Mouse (Mus musculus) embryonic facial prominence, embryonic 11.5 days (tissue): ENCODE data around the gene Parp14. TPM values are rescaled to one million over a fixed set of nuclear protein-coding genes. Genes with fewer than 3 reads are reported as not detected.

ENCODE experiments used
- ATAC-seq: fragments of 200-750 bp; cut with Nextera tagmentation; replicated peaks from 2 replicates; pipeline ENCODE4 v1.8.0; 2017; ENCODE audit warnings: low read depth; ENCODE audit not compliant: insufficient number of reproducible peaks, low FRiP score, low TSS enrichment
- DNase-seq: peaks from one replicate; pipeline ENCODE4 v3.0.0-alpha.2; 2015; ENCODE audit warnings: low spot score
- H3K27ac ChIP-seq: fragments of 300-500 bp; sonication (generic); replicated peaks from 2 replicates; pipeline ENCODE4 v1.5.1; 2014; ENCODE audit warnings: mild to moderate bottlenecking, low read depth, low read length, control low read depth
- H3K27me3 ChIP-seq: fragments of 300-500 bp; sonication (generic); 2 replicates; pipeline ENCODE4 v1.6.1; 2014; ENCODE audit warnings: mild to moderate bottlenecking, low read length, moderate library complexity, mixed read lengths; ENCODE audit not compliant: control insufficient read depth, insufficient read depth
- H3K36me3 ChIP-seq: fragments of 300-500 bp; sonication (generic); replicated peaks from 2 replicates; pipeline ENCODE4 v1.6.1; 2014; ENCODE audit warnings: low read depth, mild to moderate bottlenecking, low read length, moderate library complexity, mixed read lengths; ENCODE audit not compliant: control insufficient read depth, insufficient read depth
- H3K4me1 ChIP-seq: fragments of 300-500 bp; sonication (generic); 2 replicates; pipeline ENCODE4 v1.6.1; 2014; ENCODE audit warnings: low read length, mixed read lengths; ENCODE audit not compliant: control insufficient read depth, insufficient read depth
- H3K4me2 ChIP-seq: fragments of 300-500 bp; sonication (generic); 2 replicates; pipeline ENCODE4 v1.6.1; 2014; ENCODE audit warnings: low read depth, mild to moderate bottlenecking, control low read depth, low read length, moderate library complexity
- H3K4me3 ChIP-seq: fragments of 300-500 bp; sonication (generic); 2 replicates; pipeline ENCODE4 v1.5.1; 2014; ENCODE audit warnings: low read depth, low read length, control low read depth
- H3K9ac ChIP-seq: fragments of 300-500 bp; sonication (generic); replicated peaks from 2 replicates; pipeline ENCODE4 v1.6.1; 2014; ENCODE audit warnings: mild to moderate bottlenecking, control low read depth, low read length
- H3K9me3 ChIP-seq: fragments of 300-500 bp; sonication (generic); replicated peaks from 2 replicates; pipeline ENCODE4 v1.6.1; 2016; ENCODE audit warnings: mild to moderate bottlenecking, low read length, inconsistent platforms, mixed read lengths; ENCODE audit not compliant: control insufficient read depth
- WGBS: fragments of 180-500 bp; shearing (Covaris S2); extraction: QIAGEN DNeasy Blood & Tissue Kit; methylation state at CpG from one replicate; pipeline ENCODE4 v1.1.7; 2014; 5-methylcytosine and 5-hydroxymethylcytosine counted together
- polyA plus RNA-seq: library from polyadenylated mRNA; unstranded; fragments of >200 nt; fragmentation: Nextera tagmentation; extraction: Ambion mirVana; gene quantifications from 2 replicates; pipeline ENCODE4 v1.2.1, GENCODE M21; 2014

Gene Parp14
- polyA plus RNA-seq, 1 experiment from 2014 or later: 0.29 TPM

DNA sequence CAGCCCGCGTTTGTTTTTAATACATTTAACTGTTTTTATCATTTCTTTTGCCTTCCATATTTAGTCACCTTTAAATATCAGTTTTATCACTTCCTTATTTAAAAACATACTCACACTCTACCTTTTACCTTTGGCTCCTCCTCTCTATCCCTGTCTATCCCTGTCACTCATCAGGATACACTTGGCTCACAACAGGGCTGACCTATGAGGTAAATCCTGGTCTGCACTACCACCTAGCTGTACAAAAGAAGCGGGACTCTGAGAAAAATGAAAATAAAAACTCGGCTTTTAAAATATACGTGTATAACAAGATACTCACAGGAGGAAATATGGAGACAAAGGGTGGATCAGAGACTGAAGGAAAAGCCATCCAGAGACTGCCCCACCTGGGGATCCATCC lies 17.6 kb upstream of the Parp14 start:
- no peak overlapping the region for H3K9ac ChIP-seq
- no peak overlapping the region for H3K4me3 ChIP-seq
- H3K36me3 ChIP-seq: no peaks in the 10 kb centered on the region
- no peak overlapping the region for H3K27ac ChIP-seq
- H3K9me3 ChIP-seq: no peaks in the 10 kb centered on the region
- WGBS: 93% methylated on average over 5 of the region's 5 CpGs
- ATAC-seq (no peak), DNase-seq (no peak)
- H3K4me2 ChIP-seq: no peak overlapping the region
- H3K4me1 ChIP-seq: no peaks in the 10 kb centered on the region
- H3K27me3 ChIP-seq: no peaks in the 10 kb centered on the region

DNA sequence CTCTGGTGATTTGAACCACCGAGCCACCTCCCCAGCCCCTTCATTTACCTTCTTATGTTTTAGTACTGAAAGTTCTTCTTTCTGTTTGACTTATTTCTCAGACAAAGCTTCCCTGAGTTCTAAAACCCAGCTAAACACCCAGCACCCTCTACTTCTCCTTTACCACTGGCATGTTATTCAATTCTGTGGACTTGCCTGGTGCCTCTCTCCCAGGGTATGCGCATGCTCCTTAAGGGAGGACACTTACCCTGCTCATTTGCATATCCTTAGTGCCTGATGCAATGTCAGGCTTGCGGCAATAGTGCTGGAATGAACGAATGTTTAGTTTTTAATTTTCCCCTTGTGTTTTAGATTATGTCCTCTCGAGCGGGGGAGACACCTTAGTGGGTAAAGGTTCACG lies 16.8 kb upstream of the Parp14 start:
- Histone ChIP-seq H3K4me3 (no peak overlapping the region), H3K36me3 (no peaks in the 10 kb centered on the region), H3K27me3 (no peaks in the 10 kb centered on the region), H3K9me3 (no peaks in the 10 kb centered on the region), H3K4me1 (no peaks in the 10 kb centered on the region), H3K27ac (no peak overlapping the region), H3K4me2 (no peak overlapping the region), H3K9ac (no peak overlapping the region)
- WGBS: 74% methylated on average over 7 of the region's 7 CpGs
- no peak for DNase-seq
- no peak for ATAC-seq

DNA sequence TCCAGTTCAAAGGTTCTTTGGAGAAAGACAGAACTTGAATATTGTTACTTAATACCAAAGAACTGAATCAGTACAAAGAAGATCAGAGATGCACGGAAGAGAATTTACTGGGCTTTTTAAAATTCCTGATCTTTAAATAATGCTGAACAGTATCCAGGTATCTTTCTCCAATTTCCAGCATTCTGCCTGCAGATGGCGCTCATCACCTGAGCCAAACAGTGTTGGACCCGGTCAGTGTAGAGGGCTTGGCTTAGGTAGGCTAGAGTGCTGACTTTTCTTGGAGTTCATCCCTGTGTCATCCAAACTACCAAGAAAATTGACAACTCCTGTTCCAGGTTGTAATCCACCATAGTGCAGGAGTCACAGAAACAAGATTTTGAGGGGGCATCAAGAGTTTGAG lies 3.1 kb upstream of the Parp14 start:
- H3K4me2 ChIP-seq: no peak overlapping the region
- WGBS: 30% methylated on average over 3 of the region's 3 CpGs
- H3K4me1 ChIP-seq: peaks cover 3% of the 10 kb centered on the region; the same call in 1 of the 2 replicates
- H3K36me3 ChIP-seq: no peaks in the 10 kb centered on the region
- peaks cover 16% of the 10 kb centered on the region for H3K27me3 ChIP-seq
- DNase-seq: peak; percentile 43
- no peaks in the 10 kb centered on the region for H3K9me3 ChIP-seq
- no peak overlapping the region for H3K9ac ChIP-seq
- no peak for ATAC-seq
- H3K27ac ChIP-seq: no peak overlapping the region
- no peak overlapping the region for H3K4me3 ChIP-seq

DNA sequence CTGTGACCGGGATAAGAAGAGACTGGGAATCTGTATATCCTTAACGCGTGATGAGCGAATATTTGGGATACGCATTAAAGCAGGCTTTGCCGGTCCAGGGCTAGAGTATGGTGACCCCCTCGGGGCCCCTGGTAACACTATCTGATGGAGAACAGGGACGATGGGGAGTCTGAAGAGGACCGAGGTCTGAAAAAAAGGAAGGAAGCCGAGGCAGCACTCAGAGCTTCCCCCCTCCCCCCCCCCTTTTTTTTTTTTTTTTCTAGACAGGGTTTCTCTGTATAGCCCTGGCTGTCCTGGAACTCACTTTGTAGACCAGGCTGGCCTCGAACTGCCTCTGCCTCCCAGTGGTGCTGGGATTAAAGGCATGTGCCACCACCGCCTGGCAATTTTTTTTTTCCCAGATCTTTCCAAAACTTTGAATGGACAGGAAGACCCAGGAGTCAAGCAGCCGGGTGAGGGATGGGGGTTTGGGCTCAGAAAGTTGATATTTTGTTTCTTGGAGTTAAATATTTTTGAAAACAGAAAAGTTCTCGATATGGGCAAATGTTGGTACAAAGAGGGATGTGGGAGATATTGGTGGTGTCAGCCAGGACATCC lies 1.2 kb upstream of the Parp14 start:
- WGBS: 29% methylated on average over 14 of the region's 14 CpGs
- ATAC-seq (no peak), DNase-seq (no peak)
- no peak overlapping the region for H3K9ac ChIP-seq
- no peaks in the 10 kb centered on the region for H3K9me3 ChIP-seq
- H3K4me2 ChIP-seq: no peak overlapping the region
- H3K4me3 ChIP-seq: no peak overlapping the region
- H3K4me1 ChIP-seq: peaks cover 3% of the 10 kb centered on the region; the same call in 1 of the 2 replicates
- H3K36me3 ChIP-seq: no peaks in the 10 kb centered on the region
- H3K27me3 ChIP-seq: peaks cover 16% of the 10 kb centered on the region
- no peak overlapping the region for H3K27ac ChIP-seq

DNA sequence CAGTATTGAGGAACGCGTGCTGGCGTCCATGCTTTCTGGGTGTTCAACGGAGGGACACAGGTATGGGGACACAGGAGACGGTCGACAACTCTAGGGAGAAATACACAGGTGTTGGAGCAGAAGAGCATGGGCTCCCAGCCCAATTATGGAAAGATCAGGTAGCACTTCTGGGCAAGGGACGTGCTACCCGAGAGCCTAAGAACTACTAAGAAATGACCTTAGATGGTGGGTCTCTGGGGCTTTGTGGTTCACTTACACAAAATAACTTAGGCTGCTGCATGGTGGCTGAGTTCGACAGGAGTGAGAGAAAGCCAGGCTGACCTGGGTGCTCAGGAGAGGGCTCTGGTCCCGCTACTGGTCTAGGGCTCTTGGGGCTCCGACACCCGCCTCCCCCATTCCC lies 554 bp upstream of the Parp14 start:
- no peak for DNase-seq

DNA sequence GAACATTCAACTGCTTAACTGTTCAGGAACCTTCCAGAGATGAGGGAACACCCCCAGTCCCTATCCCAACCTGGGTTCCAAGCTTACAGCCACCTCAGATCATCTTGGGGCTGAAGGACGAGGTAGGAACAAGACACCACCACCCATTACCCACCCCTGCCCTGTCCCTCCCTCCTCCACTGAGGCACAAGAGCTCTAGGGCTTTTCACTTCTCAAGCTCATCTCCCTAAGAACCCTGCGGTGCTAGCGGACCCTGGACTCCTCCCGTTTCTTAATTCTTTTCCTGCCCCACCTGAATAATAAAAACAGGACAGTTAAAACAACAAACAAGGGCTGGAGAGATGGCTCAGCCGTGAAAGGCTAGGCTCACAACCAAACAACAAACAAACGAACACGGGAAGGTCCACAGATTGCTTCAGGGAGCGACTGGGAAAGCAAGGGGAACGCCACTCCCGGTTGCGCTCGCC lies 730 bp downstream of the Parp14 start:
- H3K4me2 ChIP-seq: peak overlapping the region; percentile 91
- peak overlapping the region; percentile 57 for H3K4me3 ChIP-seq
- WGBS: 2% methylated on average over 12 of the region's 12 CpGs
- DNase-seq (peak; percentile 27), ATAC-seq (no peak)
- no peak overlapping the region for H3K27ac ChIP-seq
- peaks cover 3% of the 10 kb centered on the region; the same call in 1 of the 2 replicates for H3K4me1 ChIP-seq
- no peaks in the 10 kb centered on the region for H3K36me3 ChIP-seq
- peaks cover 16% of the 10 kb centered on the region for H3K27me3 ChIP-seq
- no peaks in the 10 kb centered on the region for H3K9me3 ChIP-seq
- peak overlapping the region; percentile 62 for H3K9ac ChIP-seq

More for the DNA sequence above, 554 bp upstream of the Parp14 start:
- Histone ChIP-seq H3K36me3 (no peaks in the 10 kb centered on the region), H3K4me2 (peak overlapping the region; percentile 91; the same call in 1 of the 2 replicates), H3K4me3 (no peak overlapping the region), H3K4me1 (peaks cover 3% of the 10 kb centered on the region; the same call in 1 of the 2 replicates), H3K9ac (no peak overlapping the region), H3K27me3 (peaks cover 16% of the 10 kb centered on the region), H3K9me3 (no peaks in the 10 kb centered on the region), H3K27ac (no peak overlapping the region)
- 17% methylated on average over 12 of the region's 12 CpGs for WGBS
- no peak for ATAC-seq

DNA sequence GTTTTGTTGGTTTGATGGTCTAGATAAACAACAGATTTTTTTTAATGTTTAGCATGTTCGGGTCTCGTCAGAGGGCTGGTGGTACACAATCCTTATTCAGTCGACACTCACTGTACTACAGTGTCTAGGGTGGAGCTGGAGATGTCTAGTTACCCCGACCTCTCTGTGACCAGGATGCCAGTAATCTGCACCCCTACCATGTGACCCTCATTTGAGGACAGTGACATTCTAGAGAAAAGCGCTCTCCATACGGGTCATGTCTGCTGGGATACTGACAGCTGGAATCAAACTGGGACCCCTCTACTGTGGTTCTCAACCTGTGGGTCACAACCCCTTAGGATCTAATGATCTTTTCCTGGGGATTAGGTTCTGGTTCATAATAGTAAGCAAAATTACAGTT lies 1.7 kb downstream of the Parp14 start:
- Histone ChIP-seq H3K9me3 (no peaks in the 10 kb centered on the region), H3K4me2 (no peak overlapping the region), H3K4me3 (no peak overlapping the region), H3K4me1 (peaks cover 3% of the 10 kb centered on the region; the same call in 1 of the 2 replicates), H3K9ac (no peak overlapping the region), H3K27me3 (peaks cover 16% of the 10 kb centered on the region), H3K36me3 (no peaks in the 10 kb centered on the region), H3K27ac (no peak overlapping the region)
- DNase-seq: no peak
- ATAC-seq: 0 out of 2 replicates have a peak, but pooled peaks have one; percentile 48
- 67% methylated on average over 6 of the region's 6 CpGs for WGBS

DNA sequence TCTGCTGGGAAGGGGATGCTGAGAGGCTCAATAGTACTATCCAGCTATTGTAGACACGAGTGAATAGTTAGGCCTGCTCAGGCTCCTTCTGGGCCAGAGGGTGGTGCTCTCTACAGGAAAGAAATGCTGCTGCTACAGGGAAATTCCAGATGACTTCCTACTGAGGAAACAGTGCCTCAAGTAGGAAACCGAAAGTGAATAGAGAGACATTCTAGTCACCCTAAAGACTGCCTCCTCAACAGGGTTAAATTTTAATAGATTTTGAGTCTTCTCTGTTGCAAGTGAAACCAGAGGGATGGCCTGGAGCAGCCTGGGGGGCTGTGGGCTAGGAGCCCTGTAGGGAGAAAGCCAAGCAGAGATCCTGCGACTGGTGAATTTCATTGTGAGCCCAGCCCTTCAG lies 2.2 kb downstream of the Parp14 start:
- peaks cover 3% of the 10 kb centered on the region; the same call in 1 of the 2 replicates for H3K4me1 ChIP-seq
- no peaks in the 10 kb centered on the region for H3K36me3 ChIP-seq
- WGBS: 26% methylated on average over 3 of the region's 3 CpGs
- peaks cover 16% of the 10 kb centered on the region for H3K27me3 ChIP-seq
- no peak overlapping the region for H3K27ac ChIP-seq
- H3K9me3 ChIP-seq: no peaks in the 10 kb centered on the region
- no peak overlapping the region for H3K4me2 ChIP-seq
- ATAC-seq (no peak), DNase-seq (no peak)
- H3K4me3 ChIP-seq: no peak overlapping the region
- H3K9ac ChIP-seq: no peak overlapping the region
